ENCODE assay signal across 9 mouse cellular contexts in the genomic region with DNA sequence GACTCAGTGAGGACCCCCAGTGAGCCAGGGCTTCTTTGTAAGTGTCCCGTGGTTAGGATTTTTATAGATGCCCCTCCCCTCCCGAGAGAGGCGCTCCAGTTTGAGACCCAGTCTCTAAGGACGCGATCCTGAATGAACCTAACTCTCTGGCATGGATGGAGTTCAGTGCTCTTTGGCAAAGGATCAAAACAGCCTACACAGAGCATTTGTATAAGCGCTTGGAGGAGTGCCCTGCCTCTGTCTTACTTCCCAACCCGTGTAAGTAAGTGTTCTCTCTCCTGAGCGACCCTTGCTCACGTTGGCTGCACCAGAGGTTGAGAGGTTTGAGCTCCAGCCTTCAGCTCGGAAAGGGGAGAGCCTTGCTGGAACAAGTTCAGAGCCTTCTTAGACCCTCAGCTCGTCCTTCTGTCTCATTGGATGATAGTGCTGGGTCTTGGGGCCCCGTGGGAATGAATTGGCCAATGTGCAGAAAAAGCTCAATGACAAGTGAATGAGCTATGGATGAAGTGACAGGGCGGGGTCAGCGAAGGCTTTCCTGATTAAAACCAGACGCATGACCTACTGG. TPM values are rescaled to one million over a fixed set of nuclear protein-coding genes. Genes with fewer than 3 reads are reported as not detected.
DNase-seq lines count a peak whose midpoint lies in the region; ATAC-seq lines count a peak whose summit lies in the region.
"Had no signal": no experiment of that assay in that cellular context is flagged by ENCODE, and none has a peak within 500 bp of the region (broad histone marks: within the 10 kb centered on the region; RNA-seq: fewer than 3 reads in every experiment).

No protein-coding gene starts in this region.

- peak overlapping the region; percentile 31; the same call in 1 of the 2 replicates for H3K4me3 ChIP-seq in brown adipose tissue, adult 24 weeks (ENCODE audit: insufficient read depth, low read depth, low read length)
- no peak overlapping the region for H3K4me3 ChIP-seq in heart, embryonic 16.5 days (ENCODE audit: low read length)
- no peak overlapping the region for H3K4me3 ChIP-seq in lung, embryonic 16.5 days (ENCODE audit: low read length)

- no peaks in the 10 kb centered on the region for H3K36me3 ChIP-seq in heart, embryonic 16.5 days (ENCODE audit: control insufficient read depth, insufficient read depth)
- H3K36me3 ChIP-seq in lung, embryonic 16.5 days (ENCODE audit: control insufficient read depth, insufficient read depth, low read length): no peaks in the 10 kb centered on the region; the same call in 1 of the 2 replicates

- intact Hi-C loops in heart, postnatal 36 days (cut with DNase I): no loop called here

- no peak overlapping the region for H3K27ac ChIP-seq in brown adipose tissue, adult 24 weeks (replicated peaks; ENCODE audit: low read depth, low read length)
- peak overlapping the region; percentile 8; the same call in 1 of the 2 replicates for H3K27ac ChIP-seq in heart, embryonic 16.5 days (ENCODE audit: low read length)
- no peak overlapping the region for H3K27ac ChIP-seq in lung, embryonic 16.5 days (ENCODE audit: low read length)

- H3K9ac ChIP-seq in heart, embryonic 16.5 days (ENCODE audit: low read length): no peak overlapping the region
- no peak overlapping the region for H3K9ac ChIP-seq in lung, embryonic 16.5 days (ENCODE audit: low read length)

- 58% methylated on average over 15 of the region's 15 CpGs for WGBS in heart, embryonic 16.5 days
- 60% methylated on average over 15 of the region's 15 CpGs for WGBS in lung, embryonic 16.5 days

- H3K4me2 ChIP-seq in heart, embryonic 16.5 days (ENCODE audit: low read depth, low read length): 0 out of 2 replicates have a peak overlapping the region, but pooled peaks have one; percentile 5
- no peak overlapping the region for H3K4me2 ChIP-seq in lung, embryonic 16.5 days (ENCODE audit: low read depth, low read length)

- peak; percentile 55; the same call in 1 of the 2 replicates for ATAC-seq in heart, embryonic 16.5 days (replicated peaks; ENCODE audit: extremely low read depth, insufficient read depth, low FRiP score)
- ATAC-seq in lung, embryonic 16.5 days (ENCODE audit: low read depth): peak; percentile 64
- ATAC-seq in CD4-positive, CD25-positive, alpha-beta regulatory T cell, adult 4 months: no peak

- no peaks in the 10 kb centered on the region for H3K4me1 ChIP-seq in brown adipose tissue, adult 24 weeks (ENCODE audit: control insufficient read depth, insufficient read depth, insufficient read length, low read length)
- H3K4me1 ChIP-seq in heart, embryonic 16.5 days (ENCODE audit: control insufficient read depth, insufficient read depth, low read length): no peaks in the 10 kb centered on the region
- no peaks in the 10 kb centered on the region; the same call in 1 of the 2 replicates for H3K4me1 ChIP-seq in lung, embryonic 16.5 days (replicated peaks; ENCODE audit: control insufficient read depth, insufficient read depth, low read length)

- H3K9me3 ChIP-seq in heart, embryonic 16.5 days (replicated peaks; ENCODE audit: control insufficient read depth, low read length): peaks cover 4% of the 10 kb centered on the region; the same call in 1 of the 2 replicates
- H3K9me3 ChIP-seq in lung, embryonic 16.5 days (ENCODE audit: control insufficient read depth, low read length): no peaks in the 10 kb centered on the region

- H3K27me3 ChIP-seq in heart, embryonic 16.5 days (ENCODE audit: control insufficient read depth, insufficient read depth, low read length): no peaks in the 10 kb centered on the region
- no peaks in the 10 kb centered on the region for H3K27me3 ChIP-seq in lung, embryonic 16.5 days (ENCODE audit: control insufficient read depth, insufficient read depth, low read depth, low read length)

- DNase-seq in heart, adult 8-10 months (ENCODE audit: low spot score): peak; percentile 48
- no peak for DNase-seq in heart, postnatal 36 days
- DNase-seq in cerebellum, postnatal 25 days: no peak
- DNase-seq in left cerebral cortex, adult 8-10 months (ENCODE audit: low spot score in 2 of 2): no peak
- DNase-seq: cerebellum, adult 11 months had no signal

RNA-seq across cellular contexts. Expression of a gene that starts 33.7 kb away (rescaled TPM):
- 1 to 10 TPM; 6.1 to 8.4 (median 6.3) TPM for total RNA-seq in heart, adult 8-10 months (2022)
- total RNA-seq in heart, postnatal 36 days (2021): 1 to 10 TPM; 7.7 to 8.2 TPM
- polyA plus RNA-seq in brown adipose tissue, adult 24 weeks (2012; ENCODE audit: insufficient read depth, insufficient read length, missing spikeins): 5.6 and 6.3 TPM in 2 replicates
- polyA plus RNA-seq in heart, embryonic 16.5 days (2015; fragmentation: Nextera tagmentation; extraction: Ambion mirVana): 12.8 and 19.2 TPM in 2 replicates
- 33.5 and 37.1 TPM in 2 replicates for polyA plus RNA-seq in lung, embryonic 16.5 days (2015; fragmentation: Nextera tagmentation; extraction: Ambion mirVana)
- total RNA-seq in left cerebral cortex, adult 8-10 months (2022): 10 to 100 TPM; 49.5 to 55.4 (median 52.4) TPM
- 100 to 1,000 TPM; 125 to 142 TPM for polyA plus RNA-seq in CD4-positive, CD25-positive, alpha-beta regulatory T cell, adult 4 months (2017; shearing (Covaris generic))

RNA-seq across cellular contexts. Expression of a gene that starts 37.7 kb away (rescaled TPM):
- 100 to 1,000 TPM in 1 of 4 experiments, 10 to 100 TPM in 3; 75.9 to 101 (median 94.1) TPM for total RNA-seq in heart, adult 8-10 months (2022)
- 10 to 100 TPM; 89.7 to 97.2 TPM for total RNA-seq in heart, postnatal 36 days (2021)
- 87.1 and 89.6 TPM in 2 replicates for polyA plus RNA-seq in brown adipose tissue, adult 24 weeks (2012; ENCODE audit: insufficient read depth, insufficient read length, missing spikeins)
- polyA plus RNA-seq in heart, embryonic 16.5 days (2015; fragmentation: Nextera tagmentation; extraction: Ambion mirVana): 56.1 and 58.2 TPM in 2 replicates
- polyA plus RNA-seq in lung, embryonic 16.5 days (2015; fragmentation: Nextera tagmentation; extraction: Ambion mirVana): 56.9 and 63.4 TPM in 2 replicates
- 100 to 1,000 TPM; 114 to 150 (median 121) TPM for total RNA-seq in left cerebral cortex, adult 8-10 months (2022)
- polyA plus RNA-seq in CD4-positive, CD25-positive, alpha-beta regulatory T cell, adult 4 months (2017; shearing (Covaris generic)): 10 to 100 TPM; 10.7 to 13.2 TPM
